Mouse (Mus musculus): ENCODE measurements around the gene Pde10a. TPM values are rescaled to one million over a fixed set of nuclear protein-coding genes. Genes with fewer than 3 reads are reported as not detected.

Pde10a gene
- total RNA-seq, 1 experiment from 2014 or later: 16.1 TPM

DNA sequence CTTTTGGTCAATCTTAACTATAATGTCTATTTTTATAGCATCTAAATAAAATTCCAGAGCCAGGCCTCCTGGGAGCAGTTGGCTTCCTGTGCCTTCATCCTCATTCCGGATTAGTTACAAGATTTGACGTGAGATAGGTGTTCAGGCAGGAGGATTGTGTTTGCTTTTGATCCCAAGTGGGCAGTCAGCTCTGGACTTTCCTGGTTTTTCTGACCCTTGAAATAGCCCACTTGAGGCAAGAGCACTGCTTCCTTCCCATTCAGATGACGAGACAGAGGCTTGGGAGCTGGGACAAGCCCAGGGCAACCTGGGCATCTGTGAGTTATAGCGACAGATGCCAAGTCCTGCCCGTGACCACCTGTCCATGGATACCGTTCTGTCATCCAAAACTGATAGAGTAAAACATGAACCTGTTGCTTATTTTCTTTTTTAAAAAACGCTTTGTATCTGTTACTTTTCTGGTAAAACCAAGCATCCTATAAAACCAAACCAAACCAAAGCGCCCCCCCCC is 199.3 kb downstream of the Pde10a start:
- no peak for ATAC-seq (replicated peaks; ENCODE audit: low read depth, poor library complexity, severe bottlenecking)

DNA sequence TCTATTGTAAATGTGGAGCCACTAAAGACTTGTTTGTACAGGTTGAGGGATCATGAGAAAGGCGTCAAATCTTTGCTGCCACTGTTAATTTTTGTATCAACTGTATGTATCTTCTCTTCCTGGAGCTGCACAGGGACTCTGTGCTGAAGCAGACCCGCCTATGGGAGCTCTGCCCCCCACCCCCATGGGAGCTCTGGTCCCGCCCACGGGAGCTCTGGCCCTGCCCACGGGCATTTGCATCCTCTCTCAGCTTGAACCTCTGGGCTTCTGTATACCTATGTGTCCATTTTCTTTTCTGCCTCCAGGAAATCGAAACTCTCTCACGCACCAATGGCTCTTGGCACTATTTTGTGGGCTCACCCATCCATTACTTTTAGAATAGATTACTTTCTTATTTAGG is 203.5 kb downstream of the Pde10a start:
- ATAC-seq (replicated peaks; ENCODE audit: low read depth, poor library complexity, severe bottlenecking): no peak

DNA sequence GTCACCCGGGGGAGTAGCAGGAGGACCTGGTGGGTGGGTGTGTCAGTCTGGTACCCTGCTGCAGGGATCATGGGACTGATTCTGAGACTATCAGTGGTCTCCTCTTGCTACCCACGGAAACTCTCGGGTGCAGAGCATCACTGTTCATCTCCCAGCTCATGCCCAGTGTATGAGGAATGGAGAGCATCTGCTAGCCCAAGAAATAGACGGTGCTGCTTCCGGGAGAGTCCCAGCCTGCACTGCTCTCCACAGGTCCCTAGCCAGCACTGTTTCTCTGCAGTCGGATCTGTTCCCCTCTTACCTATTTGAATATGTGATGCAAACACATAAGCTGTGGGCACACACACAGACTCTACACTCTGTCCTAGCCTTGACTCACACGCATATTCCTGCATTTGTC is 204.6 kb downstream of the Pde10a start:
- ATAC-seq (replicated peaks; ENCODE audit: low read depth, poor library complexity, severe bottlenecking): no peak

DNA sequence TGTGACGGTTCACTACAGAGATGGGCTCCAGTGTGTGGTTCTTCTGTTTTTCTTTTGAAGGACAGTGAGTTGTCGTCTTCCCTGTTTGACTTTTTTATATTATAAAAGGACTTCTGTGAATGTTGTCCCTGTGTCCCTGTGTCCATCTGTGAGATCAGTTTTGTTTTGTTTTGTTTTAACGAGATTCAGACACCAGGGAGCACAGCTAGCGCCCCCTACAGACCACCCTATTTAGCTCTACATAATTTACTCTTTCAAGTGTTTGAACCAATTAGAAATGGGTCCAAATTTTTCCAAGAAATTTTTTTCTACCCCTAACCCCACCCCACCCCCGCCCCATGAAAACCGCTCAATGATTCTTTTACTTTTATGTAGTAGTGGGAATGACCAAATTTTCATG is 205.9 kb downstream of the Pde10a start:
- ATAC-seq (replicated peaks; ENCODE audit: low read depth, poor library complexity, severe bottlenecking): no peak

DNA sequence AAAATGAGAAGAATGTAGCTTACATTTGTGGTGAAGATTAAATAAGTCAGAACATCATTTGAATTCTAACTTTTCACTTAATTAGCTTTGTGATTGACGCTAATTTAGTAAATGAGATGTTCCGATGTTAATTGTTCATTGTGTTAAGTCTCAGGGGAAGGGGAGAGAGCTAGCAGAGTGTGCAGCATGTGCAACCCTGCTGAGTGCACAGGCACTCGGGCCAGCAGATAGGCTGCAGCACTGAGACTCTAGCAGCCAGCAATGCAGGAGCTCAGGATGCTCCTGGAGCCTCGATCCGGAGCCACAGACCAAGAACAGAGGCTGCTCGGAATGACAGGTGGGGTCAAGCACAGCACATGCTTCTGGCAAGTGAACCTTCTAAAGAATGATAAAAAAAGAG is 211.1 kb downstream of the Pde10a start:
- ATAC-seq (replicated peaks; ENCODE audit: low read depth, poor library complexity, severe bottlenecking): no peak

DNA sequence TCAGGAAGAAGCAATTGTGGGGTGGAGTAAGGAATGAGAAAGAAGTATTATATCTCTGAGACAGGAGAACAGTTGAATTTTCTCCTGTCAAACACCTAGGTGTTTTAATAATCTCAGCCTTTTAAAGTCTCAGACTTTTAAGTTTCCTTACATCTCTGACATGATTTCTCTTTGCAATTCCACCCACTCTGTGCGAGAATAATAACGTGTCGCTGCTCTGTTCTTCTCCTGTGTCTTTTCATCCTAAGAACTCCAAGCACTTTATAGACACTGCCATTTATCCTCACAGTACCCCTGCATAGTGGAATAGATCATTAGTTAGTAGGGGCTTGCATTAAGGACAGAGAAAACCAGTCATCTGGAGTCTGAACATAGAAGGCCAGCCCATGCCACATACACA is 217.6 kb downstream of the Pde10a start:
- no peak for ATAC-seq (replicated peaks; ENCODE audit: low read depth, poor library complexity, severe bottlenecking)

DNA sequence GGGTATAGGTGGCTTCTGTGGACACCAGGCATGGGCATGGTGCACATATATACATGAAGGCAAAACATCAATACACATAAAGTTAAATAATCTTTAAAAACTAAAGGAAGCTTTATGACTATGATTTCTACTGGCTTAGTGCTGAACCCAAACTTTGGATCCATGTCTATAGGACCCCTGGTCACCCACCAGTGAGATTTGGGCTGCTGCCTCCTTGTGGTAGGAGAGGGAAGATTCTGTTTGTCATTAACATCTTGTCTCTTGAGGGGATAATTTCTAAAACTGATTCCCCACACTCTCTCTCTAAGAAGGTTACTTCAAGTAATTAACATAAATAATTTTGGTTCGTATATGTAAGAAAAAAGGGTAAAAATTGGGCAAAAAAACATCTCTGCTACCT is 220.2 kb downstream of the Pde10a start:
- ATAC-seq (replicated peaks; ENCODE audit: low read depth, poor library complexity, severe bottlenecking): no peak

DNA sequence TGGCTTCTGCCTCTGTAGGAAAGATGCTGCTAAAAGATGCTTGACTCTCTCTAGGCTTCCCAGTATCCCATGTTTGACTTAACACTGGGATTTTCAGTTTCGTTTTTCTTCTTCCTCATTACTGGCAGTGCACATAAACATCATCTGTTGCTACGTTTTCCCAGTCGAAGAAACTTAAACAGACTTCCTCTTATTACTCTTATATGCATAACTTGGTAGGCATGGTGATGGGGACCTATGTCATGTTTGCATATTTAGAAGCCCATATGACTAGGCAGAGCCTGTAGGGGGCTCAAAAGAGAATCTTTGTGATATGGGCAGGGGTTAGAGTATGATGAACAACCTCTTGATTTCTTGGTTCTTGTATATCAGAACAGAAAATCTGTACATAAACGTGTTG is 224.3 kb downstream of the Pde10a start:
- peak; percentile 49 for ATAC-seq (replicated peaks; ENCODE audit: low read depth, poor library complexity, severe bottlenecking)

DNA sequence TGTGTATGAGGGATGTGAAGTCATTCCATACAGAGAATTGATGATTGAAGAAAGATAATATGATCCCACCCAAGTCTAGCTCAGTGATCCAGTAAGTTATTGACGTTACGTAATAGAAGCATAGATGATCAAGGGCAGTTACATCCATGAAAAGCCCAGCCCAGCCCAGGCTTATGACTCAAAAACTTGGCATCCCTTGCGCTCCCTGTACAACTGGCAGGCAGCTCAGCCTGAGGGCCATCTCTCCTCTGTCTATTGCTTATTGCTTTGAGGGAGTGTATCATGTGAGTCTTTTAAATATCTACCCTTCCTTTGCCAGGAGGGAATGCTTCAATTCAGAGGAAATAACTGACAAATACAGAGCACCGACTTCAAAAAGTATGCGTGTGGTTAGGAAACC is 232.4 kb downstream of the Pde10a start:
- ATAC-seq (replicated peaks; ENCODE audit: low read depth, poor library complexity, severe bottlenecking): no peak

DNA sequence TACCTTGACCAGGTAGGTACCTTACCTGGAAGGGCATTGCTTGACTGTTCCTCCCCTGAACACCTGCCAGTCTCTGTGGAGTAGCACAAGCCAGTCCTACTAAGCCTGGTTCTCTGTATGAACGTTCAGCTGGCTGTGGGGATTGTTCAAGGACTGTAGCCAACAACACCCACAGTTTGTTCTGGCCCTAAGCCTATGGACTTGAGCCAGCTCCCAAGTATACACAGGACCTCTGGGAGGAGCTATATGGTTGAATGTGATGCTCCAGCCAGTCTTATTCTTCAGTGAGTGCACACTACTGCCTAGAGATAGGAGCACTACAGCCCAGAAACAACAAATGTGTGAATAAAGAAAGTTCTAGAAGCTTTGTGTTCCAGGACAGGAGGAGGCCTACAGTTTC is 238.1 kb downstream of the Pde10a start:
- no peak for ATAC-seq (replicated peaks; ENCODE audit: low read depth, poor library complexity, severe bottlenecking)

DNA sequence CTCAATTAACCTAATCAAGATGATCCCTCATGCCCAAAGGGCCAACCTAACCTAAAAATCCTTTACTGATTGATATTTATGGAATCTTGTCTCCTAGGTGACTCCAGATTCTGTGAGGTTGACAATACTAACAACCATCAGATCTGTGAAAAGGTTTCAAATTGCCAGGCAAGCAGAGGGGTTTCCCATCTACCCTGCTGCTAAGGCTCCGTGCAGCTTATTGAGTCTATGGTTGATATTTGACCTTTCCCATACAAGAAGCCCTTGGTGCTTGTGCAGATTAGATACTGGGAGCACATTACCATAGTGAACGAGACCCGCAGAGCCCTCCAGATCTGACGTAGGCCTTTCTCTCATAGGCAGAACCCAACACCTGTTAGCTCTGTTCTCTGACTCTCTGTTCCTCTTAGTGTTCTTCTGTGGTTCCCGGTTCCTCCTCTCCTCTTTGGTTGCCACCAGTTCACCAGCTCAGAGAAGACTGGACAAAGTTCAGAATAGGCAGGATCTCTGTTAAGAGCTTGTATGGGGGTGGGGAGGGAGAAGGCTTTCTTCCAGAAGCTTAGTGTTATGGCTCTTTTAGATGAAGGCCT is 240.9 kb downstream of the Pde10a start:
- peak; percentile 43 for ATAC-seq (replicated peaks; ENCODE audit: low read depth, poor library complexity, severe bottlenecking)

DNA sequence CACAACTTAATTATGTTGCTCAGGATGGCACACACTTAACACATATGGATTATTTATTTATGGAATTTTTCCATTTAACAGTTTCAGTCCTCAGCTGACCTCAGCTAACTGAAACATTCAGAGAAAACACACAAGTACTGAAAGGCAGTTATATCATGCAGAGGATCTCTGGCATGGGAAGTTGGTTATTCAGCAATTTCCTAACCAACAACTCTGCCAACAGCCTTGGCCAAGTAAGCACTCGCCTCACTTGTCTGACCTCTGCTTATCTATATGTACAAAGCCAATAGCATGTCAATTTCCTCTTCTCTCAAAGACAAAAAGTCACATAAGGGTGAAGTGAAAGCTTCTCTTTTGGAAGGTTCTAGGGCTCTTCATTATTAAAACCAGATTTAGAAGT is 244.0 kb downstream of the Pde10a start:
- peak; percentile 51; the same call in 1 of the 2 replicates for ATAC-seq (replicated peaks; ENCODE audit: low read depth, poor library complexity, severe bottlenecking)

DNA sequence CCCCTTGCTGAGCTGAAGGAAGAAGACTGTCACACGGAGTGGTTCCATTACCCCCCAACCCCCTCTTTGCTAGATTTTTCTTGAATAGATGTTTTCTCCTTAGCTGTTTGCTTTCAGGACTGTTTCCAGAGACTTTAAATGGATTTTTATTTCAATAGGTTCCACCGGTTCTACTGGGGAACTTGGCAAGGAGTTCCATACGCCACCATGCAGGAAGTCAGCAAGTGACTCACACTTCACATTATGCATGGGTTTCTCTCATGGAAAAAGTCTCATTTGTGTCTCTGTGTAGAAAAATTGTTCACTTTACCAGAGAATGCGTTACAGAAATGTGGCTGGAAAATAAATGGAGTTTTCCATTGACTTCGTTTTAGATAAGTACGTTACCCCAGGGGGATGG is 248.2 kb downstream of the Pde10a start:
- ATAC-seq (replicated peaks; ENCODE audit: low read depth, poor library complexity, severe bottlenecking): no peak

DNA sequence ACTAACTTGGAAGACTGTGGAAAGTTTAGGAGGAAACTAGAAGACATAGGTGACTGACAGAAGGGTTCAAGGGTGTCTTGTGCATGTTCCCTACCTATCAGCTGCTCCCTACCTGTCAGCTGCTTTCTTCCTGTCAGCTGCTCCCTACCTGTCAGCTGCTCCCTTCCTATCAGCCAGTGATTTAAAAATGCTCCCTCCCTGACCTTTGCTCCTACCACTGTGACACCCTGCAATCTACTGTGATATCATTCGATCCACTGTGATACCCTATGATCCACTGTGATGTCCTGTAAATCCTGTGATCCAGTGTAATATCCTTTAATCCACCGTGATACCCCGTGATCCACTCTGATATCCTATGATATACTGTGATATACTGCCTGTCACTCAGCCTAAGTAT is 249.1 kb downstream of the Pde10a start:
- no peak for ATAC-seq (replicated peaks; ENCODE audit: low read depth, poor library complexity, severe bottlenecking)

DNA sequence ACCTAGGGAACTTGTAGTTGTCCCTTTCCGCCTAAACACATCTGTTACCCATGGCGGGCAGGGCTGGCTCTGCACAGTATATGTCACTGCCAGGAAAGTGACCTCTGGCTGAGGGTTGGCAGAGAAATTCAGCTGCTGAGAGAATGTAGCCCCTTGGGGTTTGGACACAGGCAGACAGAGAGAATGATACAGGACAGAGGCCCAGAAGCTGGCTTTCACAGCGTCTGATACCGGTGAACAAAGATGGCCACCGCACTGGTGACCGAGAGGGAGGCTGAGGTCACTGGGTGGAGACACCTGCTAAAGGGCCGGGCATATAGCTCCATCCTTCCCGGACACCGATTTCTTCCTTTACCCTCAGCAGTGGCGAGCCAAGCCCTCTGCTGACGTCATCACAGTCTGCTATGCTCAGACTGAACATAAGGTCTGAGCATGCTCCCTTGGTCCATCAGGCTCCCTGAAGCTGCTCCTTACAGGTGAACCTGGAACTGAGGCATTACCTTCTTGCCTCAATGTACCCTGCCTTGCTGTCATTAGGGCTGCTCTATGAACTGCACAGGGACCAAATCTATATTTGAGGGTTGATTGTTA is 250.5 kb downstream of the Pde10a start:
- ATAC-seq (replicated peaks; ENCODE audit: low read depth, poor library complexity, severe bottlenecking): no peak

DNA sequence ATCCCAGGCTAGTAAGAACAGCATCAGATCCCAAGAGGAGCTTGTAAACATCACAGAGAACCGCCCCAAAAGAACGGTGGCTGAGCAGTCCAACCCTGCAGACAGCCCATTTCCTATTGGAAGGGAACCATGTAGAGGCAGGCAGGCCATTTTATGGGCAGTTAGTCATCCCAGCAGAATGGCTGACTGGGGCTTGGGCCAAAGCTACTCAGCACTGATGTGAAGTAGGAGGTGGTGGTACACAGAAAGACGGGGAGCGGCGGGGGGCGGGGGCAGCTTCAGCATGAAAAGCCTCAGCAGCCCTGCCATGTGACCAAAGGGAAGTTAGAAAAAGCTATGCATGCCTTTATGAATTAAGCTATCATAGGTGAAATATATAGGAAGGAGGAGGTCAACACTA is 252.5 kb downstream of the Pde10a start:
- no peak for ATAC-seq (replicated peaks; ENCODE audit: low read depth, poor library complexity, severe bottlenecking)

DNA sequence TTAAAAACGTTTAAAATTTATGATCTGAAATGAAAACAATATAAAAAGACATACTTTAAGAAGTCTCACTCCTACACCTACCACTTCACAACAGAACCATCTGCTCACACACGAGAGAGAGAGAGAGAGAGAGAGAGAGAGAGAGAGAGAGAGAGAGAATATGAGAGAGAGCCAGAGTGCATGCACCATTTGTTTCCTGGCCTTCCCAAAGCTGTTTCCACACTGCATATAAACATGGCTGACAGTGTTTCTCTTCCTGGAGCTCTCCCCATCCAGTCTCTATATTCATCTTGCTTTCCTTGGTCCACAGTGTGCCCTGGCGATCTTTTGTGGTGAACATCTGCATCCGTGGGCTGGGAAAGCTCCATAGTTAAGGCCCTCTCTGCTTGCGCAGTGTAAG is 253.7 kb downstream of the Pde10a start:
- ATAC-seq (replicated peaks; ENCODE audit: low read depth, poor library complexity, severe bottlenecking): no peak

DNA sequence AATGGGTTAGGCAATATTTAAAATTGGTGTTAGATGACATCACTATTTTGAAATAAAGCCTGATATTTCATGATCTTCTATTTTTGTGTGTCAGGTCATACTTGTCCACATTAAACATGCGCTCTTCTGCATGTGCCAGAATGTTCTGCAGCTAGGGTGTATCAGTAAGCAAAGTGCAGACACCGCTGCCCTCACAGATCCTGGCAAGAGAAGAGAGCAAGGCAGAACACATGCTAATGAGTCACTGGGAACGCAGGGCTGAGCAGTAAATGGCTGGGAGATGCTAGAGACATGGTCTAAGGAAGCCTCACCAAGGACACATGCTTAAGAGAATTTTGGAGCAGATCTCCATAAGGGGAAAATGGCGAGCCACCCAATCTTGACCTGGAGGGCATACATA is 255.3 kb downstream of the Pde10a start:
- no peak for ATAC-seq (replicated peaks; ENCODE audit: low read depth, poor library complexity, severe bottlenecking)

DNA sequence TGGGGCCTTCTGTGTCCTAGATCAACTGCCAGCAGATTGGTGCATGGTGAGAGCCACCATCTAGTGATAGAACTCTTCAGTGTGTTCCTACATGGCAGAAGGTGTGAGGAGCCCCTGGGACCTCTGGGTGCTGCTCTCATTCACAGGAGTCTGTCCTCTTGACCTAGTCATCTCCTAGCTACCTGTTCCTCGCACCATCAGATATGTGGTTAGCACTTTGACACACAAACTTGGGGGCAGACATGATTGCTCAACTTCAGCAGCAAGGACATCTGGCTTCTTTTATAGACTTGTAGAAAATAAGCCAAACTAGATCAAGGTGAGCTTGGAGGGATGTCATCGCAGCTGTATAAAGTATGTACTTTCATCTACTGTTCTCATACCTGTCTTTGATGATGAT is 255.9 kb downstream of the Pde10a start:
- no peak for ATAC-seq (replicated peaks; ENCODE audit: low read depth, poor library complexity, severe bottlenecking)

DNA sequence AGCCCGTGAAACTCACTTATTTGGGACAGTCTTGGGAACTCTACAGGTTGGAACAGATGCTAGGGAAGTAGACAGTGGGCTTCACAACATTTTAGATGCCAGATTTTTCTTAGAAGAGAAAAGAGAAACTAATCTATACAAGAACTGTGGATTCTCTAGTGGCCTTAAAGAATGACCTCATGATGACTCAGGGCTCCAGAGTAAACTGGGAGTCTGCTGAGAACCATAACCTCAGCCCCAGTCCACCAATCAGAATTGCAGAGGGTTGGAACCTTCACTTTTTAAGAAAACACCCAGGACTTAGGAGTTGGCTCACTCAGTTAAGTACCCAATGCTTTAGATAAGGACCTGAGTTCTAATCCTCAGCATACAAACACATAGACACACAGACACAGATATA is 256.4 kb downstream of the Pde10a start:
- ATAC-seq (replicated peaks; ENCODE audit: low read depth, poor library complexity, severe bottlenecking): no peak

DNA sequence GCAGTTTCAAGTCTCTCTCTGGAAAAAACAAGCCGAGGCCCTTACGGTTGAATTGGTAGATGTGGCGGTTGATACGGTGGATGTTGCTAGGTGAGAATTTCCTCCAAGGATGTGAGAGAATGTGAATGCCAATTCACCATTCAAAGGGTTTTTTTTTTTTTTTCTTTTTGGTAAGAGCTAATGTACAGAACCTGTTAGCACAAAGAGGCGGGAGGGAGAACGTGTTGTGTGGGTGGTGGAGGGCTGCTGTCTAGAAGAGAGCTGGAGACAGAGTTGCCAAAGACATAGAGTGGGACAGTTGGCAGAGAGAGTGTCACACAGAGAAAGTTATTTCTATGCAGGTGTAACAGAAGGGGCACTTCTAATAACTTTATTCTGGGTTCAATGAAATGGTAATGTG is 260.7 kb downstream of the Pde10a start:
- no peak for ATAC-seq (replicated peaks; ENCODE audit: low read depth, poor library complexity, severe bottlenecking)

DNA sequence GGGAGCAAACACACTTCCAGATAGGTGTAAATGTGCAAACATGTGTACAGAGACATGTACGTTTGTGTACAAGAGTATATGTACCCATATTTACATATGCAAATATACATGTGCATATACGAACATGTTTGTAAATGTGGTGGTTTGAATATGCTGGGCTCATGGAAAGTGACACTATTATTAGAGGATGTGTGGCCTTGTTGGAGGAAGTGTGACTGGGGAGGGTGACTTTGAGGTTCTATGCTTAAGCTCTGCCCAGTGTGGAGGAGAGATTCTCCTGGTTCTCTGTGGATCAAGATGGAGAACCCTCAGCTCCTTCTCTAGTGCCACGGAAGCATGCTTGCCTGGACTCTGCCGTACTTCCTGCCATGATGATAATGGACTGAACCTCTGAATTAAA is 261.3 kb downstream of the Pde10a start:
- peak; percentile 45; the same call in 1 of the 2 replicates for ATAC-seq (replicated peaks; ENCODE audit: low read depth, poor library complexity, severe bottlenecking)

Measured in common myeloid progenitor, adult 5-6 weeks (primary cell).